Mouse (Mus musculus) yolk sac, embryonic 10.5 days (tissue): Measurements from ENCODE around the gene Tmem235.
"Not testable (repeated sequence)": the region's sequence is repeated elsewhere in the genome, so short reads cannot be mapped to it uniquely, and the experiment has no call there.

Experiments
- DNase-seq: peaks from one replicate; pipeline ENCODE4 v3.0.0-alpha.2; 2017; ENCODE audit warnings: low spot score

The Tmem235 gene

DNA sequence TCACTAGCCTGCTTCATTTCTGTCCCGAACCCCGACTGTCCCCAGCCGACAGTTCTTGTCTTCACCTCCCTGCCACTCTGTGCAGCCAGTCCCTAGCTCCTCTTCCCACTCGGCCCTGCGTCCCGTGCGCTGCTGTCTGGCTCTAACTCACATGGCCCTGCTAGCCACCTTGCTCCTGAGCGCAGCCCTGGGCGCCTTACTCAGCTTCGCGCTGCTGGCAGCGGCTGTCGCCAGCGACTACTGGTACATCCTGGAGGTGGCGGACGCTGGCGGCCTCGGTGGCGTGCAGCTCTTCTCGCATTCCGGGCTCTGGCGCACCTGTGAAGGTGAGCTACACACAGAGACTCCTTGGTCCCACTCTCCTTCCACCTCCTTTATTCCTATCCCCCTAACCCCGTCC, at the start of gene Tmem235:
Gene Tmem235, plus strand, starts transcription at position 152 of the 400 bp plus-strand sequence.
- DNase-seq: no peak

DNA sequence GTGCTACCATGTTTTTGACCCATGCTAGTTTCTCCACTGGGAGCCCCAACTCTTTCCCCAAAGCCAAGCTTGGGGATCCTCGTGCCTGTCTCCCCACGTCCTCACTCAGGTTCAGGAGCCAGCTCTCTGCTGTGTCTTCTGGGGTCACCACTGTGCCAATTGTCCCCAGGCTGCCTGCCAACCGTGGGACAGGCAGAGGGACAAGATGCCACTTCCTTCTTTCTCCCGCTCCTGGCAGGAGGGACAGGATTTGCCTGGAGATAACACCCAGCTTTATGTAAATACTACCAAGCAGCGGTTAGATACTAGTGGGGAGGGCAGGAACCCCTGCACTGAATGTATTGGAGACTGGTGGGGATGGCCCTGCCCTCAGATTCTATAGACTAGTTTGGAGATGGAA, 46.7 kb upstream of the Tmem235 start:
- DNase-seq: no peak

DNA sequence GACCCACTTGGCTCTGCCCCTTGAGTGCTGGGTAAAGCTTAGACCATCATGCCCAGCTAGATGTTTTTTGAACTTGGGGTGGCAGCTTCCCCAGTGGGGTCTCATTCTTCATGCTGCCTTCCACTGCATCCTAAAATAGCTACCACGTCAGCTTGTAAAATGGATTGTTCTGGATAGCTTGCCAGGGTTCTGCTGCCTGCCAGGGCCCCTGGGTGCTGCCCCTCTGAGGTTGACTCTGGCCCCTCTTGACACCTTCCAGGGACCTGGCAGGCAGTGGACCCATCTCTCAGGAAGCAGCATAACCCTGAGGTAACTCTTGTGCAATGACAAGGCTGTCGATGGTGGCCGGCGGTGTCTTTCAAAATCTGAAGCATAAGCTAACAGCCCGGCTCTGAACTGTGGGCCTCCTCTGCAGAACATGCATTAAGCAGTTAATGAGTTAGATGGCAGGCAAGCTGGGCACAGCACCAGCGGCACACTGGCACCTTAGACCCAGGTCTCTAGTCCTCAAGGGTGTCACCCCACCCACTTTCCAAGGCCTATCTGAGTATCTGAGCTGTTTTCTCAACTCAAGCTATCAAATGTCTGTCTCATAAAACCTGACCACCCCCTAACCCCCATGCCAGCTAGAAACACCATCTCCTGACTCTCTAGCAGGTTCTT, 45.7 kb upstream of the Tmem235 start:
- no peak for DNase-seq

DNA sequence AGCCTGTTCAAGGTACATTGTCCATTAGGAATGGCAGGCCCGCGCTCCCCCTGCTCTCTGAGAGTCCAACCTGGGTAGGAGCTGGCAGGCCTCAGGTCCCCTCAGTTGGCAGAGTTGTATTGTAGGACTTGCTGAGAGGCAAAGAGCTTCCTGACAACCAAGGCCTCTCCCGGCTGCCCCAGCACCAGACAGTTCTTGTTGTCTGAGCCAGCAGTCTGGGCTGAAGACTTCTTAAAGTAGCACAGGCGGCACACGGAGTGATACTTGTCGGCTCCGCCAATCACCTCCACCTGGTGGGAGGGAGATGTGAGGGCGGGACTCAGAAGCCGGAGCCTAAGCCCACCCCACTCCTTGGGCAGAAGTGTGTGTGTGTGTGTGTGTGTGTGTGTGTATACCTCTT, 44.7 kb upstream of the Tmem235 start:
- DNase-seq: not testable (repeated sequence)

DNA sequence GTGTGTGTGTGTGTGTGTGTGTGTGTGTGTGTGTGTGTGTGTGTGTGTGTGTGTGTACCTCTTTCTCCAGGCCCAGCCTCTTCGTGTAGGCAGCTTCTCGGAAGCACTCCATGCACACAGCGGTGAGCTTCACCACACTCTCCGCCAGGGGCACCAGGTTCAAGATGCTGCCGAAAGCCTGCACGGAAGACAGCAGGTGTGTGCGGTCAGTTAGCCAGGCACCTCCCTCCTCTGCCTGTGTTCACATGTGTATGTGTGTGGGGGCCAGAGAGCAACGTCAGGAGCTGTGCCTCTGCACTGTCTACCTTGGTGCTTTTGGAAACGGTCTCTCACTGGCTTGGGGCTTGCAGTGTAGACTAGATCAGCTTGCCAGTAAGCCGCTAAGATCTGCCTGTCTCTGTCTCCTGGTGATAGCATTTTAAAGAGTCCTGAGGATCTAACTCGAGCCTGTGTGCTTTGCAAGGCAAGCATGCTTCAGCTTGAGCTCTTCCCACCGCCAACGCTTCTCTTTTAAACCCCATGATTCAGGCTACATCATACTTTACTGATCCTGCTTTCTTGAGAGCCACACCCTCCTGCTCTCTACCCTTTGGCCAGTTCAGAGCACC, 44.1 kb upstream of the Tmem235 start:
- no peak for DNase-seq

DNA sequence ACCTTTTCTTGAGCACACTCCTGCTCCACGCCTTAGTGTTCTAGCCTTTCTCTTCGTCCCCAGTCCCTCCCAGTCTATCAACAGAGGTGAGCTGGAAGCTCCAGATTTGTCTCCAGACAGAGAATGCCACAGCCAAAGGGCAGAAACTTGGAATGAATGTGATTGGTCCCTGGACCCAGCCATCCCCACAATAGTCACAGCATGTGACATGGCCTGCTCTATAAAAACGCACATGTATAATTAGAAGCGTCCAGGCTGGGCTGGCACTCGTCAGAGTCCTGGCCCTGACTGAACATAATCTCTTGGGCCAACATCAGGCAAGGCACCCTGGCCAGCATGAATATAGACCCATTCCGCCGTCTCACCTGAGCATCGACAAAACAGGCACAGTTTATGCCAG, 41.5 kb upstream of the Tmem235 start:
- no peak for DNase-seq

DNA sequence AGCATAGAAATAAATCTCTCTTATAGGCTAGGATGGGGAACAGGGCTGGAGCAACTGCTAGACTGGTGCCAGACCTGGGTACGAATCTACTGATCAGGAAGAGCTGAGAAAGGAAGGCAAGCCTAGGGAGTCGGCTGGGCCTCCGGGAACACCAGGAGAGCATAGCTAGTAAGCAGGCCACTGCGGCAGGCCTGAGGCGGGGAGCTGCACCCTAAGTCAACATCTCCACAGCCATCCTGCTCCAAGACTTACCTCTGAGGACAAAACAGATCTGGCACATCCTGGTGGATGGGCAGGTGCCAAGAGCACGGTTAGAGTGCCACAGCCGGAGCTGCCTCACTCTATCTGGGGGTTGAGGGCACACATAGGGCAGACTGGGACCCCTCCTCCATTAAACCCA, 40.4 kb upstream of the Tmem235 start:
- DNase-seq: no peak

DNA sequence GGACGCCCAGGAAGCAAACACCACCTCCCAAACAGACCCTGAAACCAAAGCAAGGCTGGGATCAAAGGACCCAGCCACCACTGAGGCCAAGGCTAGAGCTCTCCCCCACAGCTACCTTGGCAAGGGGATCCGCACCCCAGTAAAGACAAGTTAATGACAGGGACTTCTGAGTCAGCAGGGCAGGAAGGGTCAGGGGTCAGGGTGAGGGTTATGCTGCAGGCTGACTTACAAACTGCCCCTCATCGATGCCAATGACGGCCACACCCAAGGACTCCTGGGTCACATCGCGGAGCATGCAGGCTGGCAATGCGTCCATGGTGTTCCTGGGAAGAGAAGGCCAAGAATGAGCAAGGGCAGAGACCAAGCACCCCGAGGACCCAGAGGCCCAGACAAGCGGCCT, 38.7 kb upstream of the Tmem235 start:
- DNase-seq: no peak

DNA sequence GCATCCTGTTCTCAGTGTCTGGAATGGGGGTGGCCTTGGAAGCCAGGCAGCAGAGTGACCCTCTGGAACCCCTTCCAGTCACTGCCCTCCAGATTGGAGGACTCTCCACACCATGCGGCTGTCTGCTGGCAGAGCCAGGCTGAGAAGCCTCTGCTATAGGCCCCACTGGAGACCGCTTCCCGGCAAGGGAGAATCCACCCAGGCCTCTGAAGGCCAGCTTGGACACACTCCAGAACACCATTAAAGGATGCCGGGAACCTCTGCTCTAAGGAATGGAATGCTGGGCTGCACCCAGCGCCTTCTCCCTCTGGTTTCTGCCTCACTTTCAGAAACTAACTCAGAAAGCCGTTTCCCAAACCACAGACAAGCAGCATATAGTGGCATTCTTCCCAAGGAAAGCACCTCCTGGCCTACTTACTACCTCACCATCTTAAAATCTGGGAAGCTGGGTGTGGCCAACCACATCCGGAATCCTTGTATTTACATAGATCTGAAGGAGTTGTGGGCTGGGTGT, 37.8 kb upstream of the Tmem235 start:
- DNase-seq: no peak

DNA sequence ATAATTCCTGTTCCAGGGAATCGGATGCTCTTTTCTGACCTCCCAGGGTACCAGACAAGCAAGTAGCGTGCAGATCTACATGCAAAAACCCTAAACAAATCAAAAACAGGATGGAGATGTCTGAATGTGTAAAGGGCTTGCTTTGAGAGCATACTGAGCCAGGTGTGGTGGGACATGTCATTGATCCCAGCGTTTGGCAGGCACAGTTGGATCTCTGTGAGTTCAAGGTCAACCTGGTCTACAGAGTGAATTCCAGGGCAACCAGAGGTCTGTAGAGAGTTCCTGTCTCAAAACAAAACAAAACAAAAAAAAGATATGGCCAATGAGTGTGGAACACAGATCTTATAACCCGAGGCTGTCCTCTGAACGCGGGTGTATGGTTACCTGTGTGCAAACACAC, 37.1 kb upstream of the Tmem235 start:
- DNase-seq: no peak

DNA sequence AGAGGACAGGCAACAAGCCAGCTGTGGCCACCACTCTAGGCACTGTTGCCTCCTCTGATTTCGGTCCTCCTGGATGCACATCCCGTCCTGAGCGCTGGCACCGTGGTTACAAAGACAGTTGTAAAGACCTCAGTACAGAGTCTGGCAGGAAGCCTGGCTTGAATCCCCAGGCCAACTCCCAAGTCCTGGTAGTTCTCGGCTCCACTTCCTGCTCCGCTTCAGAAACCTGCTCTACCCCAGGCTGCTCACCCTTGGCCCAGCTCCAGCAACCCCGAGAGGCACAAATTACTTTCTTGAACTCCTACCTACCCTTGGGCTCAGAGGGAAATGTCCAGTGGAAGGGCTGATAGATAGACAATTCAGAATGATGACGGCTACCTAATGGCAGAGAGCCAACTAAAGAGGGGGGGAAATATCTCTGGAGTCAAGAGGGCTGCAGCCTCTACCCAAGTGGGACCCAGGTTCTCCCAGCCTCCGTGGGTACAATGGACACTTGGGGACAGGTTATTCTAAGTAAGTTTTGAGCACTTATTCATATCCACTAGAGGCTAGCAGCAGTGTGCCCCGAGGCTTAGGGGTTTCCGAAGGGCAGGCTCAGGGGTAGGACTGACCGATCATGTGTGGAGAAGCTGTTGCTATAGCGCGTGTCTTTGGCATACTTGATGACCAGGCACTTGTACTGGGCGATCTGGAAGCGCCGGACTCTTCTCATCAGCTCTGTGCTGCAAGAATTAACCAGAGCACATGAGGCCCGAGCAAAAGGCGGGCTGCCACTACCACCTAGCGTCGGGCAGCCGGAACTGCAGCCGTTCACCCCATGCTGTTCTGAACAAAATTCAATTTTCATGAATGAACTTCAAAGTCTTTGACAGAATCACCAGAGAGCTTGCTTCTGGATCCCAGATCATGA, 36.2 kb upstream of the Tmem235 start:
- DNase-seq: peak; percentile 81

DNA sequence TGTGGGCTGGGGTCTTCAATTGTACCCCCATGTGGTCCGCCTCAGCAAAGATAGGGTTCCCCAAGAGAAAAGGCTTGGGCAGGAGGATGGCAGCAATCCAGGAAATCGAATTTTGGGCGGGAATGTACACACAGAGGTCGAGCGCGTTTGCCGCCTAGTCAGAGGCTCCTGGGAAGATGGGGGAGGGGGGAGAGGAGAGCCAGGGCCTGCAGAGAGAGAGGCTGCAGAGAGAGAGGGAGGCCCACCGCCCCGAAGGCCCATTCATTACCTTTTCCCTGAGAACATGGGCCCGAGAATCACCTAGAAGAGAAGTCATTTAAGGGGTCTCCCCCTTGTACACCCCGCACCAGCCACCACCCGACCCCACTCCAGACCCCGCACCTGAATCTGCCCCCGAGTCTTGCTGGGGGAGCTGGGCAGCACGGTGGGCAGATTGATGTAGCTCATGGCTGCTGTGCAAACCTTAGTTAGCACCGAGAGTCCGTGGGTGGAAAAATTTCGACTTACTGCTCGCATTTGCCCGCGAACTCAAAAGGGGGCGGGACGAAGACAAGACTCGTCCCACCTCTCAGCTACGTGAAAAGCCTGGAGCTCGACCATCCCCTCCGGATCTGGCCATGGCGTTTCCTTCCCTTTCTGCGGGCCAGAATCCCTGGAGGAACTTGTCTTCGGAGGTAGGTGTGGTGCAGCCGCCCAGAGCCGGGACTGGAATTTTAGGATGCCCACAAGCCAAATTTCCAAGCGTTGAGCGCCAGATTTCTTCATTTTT, 35.0 kb upstream of the Tmem235 start, which contains the start of the genes Afmid and Tk1:
Gene Afmid, plus strand, starts transcription at position 592 of the 769 bp plus-strand sequence.
Gene Tk1, minus strand, starts transcription at position 760 of the 769 bp plus-strand sequence.
- peak; percentile 90 for DNase-seq

DNA sequence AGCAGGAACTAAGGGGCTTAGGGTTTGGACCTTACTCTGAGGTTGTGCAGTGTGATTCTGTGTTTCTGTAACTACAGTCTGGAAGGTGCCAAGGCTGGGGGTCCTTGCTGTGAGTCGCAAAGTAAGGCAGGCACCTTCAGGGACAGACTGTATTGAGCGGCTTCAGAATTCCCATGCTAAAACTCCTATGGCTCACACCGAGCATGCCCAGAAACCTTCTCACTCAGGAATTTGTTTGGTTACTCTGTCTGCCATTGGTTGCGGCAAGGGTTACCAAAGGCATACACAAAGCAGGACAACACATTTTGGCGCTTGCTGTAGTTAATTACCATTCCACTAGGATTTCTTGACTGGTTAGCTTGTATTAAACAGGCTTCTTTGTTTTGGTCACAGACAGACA, 34.4 kb upstream of the Tmem235 start:
- DNase-seq: peak; percentile 49

DNA sequence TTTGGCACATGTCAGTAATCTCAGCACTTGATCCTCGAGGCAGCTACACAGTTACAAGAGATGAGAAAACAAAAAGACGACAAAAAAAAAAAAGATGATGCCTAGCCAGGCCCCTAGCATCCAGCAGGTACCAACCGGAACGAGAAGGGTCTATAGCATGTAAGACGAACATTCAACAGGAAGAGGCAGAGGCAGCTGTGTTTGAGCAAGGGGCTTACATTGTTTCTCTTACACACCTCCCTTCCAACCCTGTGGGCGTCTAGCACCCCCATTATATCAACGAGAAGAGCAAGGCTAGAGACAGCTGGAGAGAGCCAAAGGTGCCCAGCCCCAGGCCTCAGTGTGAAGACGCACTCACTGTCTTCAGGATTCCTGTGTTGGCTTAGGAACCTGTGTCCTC, 33.6 kb upstream of the Tmem235 start:
- DNase-seq: no peak

DNA sequence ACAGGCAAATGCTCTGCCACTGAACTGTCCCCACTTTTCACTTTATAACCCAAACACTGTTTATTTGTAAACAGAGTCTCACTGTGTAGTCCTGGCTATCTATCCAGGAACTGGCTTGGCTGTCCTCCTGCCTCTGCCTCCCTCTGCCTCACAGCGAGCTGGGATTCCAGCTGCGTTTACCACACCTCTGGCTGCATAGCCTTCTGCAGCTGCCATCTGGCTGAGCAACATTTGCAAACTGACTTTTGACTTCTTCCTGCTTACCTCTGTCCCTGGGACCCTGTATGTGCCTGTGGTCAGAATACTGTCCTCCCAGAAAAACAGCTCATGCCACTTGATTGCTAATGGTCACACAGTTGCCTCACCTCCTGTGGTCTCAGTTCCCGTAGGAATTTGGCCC, 33.2 kb upstream of the Tmem235 start:
- DNase-seq: no peak

DNA sequence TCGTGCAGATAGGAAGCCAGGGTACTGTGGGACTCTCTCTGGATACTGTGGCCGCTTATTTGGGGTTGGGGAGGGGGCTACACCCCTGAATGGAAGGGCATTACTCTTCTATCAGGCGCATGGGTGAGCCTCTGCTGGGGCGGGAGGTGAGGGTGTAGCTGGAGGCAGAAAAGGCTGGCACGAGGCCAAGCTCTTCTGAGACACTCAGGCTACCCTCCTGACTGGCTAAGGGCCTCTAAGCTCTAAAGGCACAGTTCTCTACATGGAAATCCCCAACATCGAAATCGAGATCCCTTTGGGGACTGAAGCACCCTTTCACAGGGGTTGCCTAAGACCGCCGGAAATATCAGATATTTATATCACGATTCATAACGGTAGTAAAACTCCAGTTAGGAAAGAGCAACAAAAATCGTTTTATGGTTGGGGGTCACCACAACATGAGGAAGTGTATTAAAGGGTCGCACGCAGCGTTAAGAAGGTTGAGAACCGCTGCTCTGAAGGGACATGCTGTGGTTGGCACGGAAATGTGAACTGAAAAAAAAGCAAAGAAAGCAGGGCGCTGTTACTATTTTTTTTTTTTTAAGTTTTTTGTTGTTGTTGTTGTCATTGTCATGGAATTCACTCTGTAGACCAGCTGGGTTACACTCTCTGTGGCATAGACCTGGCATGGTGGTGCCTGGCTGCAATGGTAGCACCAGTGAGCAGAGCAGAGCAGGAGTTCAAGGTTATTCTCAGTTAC, 32.2 kb upstream of the Tmem235 start:
- DNase-seq: no peak

DNA sequence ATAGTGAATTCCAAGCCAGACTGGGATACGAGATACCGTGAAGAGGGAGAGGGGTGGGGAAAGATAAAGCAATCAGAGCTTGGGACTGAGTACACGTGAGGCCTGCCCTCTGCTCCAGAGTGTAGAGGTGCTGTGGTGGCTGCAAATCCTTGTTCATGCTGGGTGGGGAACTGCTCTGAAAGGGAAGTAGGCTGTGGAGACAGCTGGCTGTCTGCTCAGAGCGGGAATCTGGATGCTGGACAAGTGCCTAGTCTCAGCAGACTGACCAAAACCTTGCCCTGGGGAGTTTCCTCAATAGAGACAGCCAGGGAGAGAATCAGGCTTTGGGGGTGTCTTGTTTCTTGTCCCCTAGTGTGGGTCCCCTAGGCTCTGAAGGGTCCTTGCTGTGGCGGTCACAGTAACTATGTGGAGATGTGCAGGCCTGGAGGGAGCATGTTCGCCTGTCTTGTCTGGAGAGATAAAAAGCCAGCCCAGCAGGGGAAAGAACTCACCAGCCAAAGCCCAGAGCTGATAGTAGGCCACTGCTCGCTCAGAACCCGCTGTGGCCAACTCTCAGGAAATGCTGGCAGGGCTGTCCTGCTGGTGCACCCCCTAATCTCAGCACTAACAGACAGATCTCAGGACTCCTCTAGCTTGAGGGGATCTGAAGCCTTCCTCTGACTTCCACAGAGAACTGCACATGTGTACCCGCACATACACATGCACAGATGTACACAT, 31.5 kb upstream of the Tmem235 start:
- peak; percentile 68 for DNase-seq

DNA sequence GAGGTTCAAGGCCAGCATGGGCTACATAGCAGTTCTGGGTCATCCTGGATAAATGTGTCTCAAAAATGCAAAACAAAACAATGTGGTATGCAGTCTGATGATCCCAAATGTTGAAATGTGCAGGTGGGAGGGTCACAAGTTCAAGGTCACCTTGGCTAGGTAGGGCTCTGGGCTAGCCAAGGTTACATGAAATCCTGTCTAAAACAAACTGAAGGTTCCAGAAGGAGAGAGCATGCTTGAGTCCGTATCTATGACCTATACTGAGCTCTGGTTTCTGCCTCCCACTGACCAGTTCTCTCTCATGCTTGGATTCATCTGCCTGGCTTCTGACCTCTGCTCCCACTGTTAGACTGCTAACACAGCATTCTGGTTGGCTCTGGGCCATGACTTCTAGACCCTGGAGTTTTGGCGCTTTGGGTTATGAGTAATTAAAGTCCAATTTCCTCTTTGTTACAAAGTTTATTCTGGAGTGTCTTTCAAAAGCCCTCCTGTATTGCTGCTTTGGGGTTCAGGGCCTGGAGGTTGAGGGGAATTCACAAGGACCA, 30.8 kb upstream of the Tmem235 start:
- peak; percentile 72 for DNase-seq

DNA sequence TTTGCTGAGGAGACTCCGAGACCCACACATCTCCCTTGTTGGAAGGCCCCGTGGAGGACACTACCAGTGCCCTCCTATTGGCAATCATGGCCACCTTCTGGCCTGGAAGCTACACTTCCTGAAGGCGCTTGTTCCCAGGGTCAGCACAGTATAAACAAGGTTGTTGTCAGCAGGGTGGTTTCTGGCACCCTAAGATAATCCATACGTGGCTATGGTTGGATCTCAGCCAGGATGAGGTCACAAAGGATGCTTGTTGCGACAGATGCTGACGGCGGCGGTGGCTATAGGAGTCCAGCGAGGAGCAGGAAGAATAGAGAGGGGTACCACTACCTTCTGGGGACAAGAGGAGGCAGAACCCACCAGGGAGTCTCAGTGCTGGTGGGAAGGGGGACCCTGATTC, 30.2 kb upstream of the Tmem235 start:
- DNase-seq: peak; percentile 68
